Mouse (Mus musculus) naive thymus-derived CD4-positive, alpha-beta T cell, adult 5 months (primary cell): ENCODE results near the gene Gm10338. TPM values are rescaled to one million over a fixed set of nuclear protein-coding genes. Genes with fewer than 3 reads are reported as not detected.

Experiments
- polyA plus RNA-seq: library from polyadenylated mRNA; unstranded; fragments of 100-300 nt; shearing (Covaris generic); gene quantifications from one replicate; pipeline ENCODE4 v1.2.1, GENCODE M21; 2017

Gene Gm10338
- not detected for polyA plus RNA-seq

GRCm38 (mm10) chr14:7595492-7595891 is at the start of gene Gm10338:
Gene Gm10338 (minus strand): TSS chr14:7595592.

DNA sequence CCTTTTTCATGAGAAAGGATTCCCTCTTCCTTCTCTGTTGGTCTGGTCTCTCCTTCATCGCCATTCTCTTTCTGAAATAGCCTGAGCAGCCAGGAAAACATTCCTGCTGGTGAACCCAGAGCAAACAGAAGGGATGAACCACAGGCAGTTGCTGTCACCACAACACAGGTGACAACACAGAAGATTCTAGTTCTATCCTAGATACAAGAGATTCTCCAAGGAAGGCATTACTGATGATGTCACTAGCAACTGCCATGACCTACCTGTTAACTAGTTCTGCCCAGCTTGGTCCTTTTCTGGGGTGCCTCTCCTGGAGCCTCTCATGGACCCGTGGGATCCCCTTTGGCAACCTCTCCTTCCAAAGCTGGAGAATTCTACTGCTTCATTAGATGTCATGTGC is 48.5 kb upstream of the Gm10338 start, which contains the start of gene Gm10128:
Gene Gm10128 (minus strand): TSS at position 101 of the 400 bp plus-strand sequence.

GRCm38 (mm10) chr14:7568382-7568781 is 27.0 kb downstream of the Gm10338 start, which contains the start of gene Gm3558:
Gene Gm3558 (minus strand): TSS chr14:7568566.

Other genes with a start within 250 kb of the Gm10338 start
- gene Gm8374, start 230.5 kb downstream of the Gm10338 start, polyA plus RNA-seq = not detected
- not detected for gene Gm3755, start 144.7 kb downstream of the Gm10338 start, polyA plus RNA-seq
- not detected for gene Gm3752, start 111.8 kb downstream of the Gm10338 start, polyA plus RNA-seq
- gene Gm3558, start 27.0 kb downstream of the Gm10338 start, polyA plus RNA-seq = not detected
- gene Gm10128, start 48.4 kb upstream of the Gm10338 start, polyA plus RNA-seq = not detected
- not detected for gene Gm26661, start 196.0 kb upstream of the Gm10338 start, polyA plus RNA-seq
- 19.0 TPM for gene Flnb, start 222.4 kb upstream of the Gm10338 start, polyA plus RNA-seq